Mouse (Mus musculus) adipocyte (in vitro differentiated cells): Measurements from ENCODE around the gene Cela2a.

Experiments used
- DNase-seq: peaks from one replicate; pipeline ENCODE4 v3.0.0-alpha.2; 2016; ENCODE audit warnings: low spot score

Gene Cela2a

GRCm38 (mm10) chr4:141858501-141858900 lies 32.5 kb upstream of the Cela2a start:
- no peak for DNase-seq

GRCm38 (mm10) chr4:141857422-141857930 lies 31.5 kb upstream of the Cela2a start:
- peak; percentile 66 for DNase-seq

DNA sequence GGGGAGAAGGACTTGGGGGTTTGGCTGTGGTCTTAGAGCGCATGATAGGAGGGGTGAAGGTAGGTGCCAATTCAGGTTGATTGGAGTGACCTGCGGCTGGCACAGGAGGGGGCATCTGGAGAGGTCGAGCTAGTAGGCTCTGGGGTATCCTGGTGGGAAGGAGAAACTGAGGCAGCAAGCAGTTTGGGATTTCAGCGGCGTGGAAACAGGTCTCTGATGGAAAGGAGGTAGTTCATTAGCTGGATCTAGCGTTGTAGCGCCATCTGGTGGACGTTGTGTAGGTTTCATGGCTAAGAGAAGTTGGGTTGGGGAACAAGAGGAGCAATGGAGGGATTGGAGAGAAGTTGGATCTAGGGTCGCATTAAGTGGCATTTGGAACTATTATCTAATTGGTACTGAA lies 27.5 kb upstream of the Cela2a start:
- peak; percentile 32 for DNase-seq

DNA sequence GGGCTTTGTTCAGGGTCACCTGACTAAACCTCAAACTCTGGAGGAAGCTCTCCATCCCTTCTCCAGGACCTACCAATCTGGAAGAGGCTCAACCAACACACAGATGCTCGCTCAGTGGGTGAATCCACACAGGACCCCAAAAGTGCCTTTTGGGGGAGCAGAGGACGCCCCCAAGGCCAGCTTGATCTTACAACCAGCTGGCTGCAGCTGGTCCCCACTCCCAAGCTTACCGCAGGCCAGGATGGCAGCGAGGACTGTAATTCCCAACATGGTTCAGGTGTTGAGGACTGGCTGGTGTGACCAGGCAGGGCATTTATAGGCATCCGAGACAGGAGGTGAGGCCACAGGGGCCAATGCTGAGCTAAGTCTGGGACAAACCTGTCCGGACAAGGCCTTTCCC lies 20.0 kb upstream of the Cela2a start, which contains the start of gene Ctrc:
Gene Ctrc (minus strand): TSS at position 361 of the 400 bp plus-strand sequence.
- DNase-seq: no peak

DNA sequence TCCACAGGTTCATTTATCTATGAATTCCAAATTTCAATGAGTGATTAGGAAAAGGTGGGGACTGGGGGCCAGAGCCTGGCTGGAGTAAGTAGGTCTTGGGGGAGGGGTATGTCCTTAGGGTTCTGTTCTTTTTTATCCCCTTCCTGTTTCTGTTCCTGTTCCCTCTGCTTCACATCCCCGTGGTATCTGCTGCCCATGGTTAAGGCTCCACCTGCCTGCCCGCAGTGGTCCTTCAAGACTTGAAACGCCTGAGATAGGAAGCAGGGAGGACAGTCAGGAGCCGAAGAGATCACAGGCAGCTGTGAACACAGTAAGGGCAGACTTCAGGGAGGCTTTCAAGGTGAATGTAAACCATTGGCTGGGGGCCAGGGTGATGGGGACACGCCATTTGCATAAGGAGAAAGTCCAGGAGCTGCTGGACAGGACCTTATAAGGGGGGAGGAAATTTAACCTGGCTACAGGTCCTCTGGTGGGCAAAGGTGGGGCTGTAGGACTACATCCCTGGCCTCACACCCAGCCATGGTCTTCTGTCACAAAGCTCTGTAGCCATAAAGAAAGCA lies 8.7 kb upstream of the Cela2a start:
- DNase-seq: no peak

DNA sequence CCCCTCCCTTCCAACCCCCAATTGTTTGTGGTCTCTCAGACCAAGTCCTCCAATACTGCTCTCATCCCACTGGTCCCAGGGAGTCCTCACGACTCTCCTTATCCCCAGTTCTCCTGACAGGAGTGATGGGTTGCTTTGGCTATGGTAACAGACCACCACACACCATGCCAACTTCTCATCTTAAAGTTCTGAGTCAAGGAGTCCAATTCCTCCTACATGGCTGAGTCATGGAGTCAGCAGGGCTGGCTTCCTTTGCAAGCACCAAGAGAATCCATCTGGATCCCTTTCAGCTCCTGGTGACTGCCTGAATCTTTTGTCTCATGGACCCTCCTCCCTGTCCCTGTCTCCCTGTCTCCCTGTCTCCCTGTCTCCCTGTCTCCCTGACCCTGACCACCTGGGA lies 8.0 kb upstream of the Cela2a start:
- DNase-seq: no peak

DNA sequence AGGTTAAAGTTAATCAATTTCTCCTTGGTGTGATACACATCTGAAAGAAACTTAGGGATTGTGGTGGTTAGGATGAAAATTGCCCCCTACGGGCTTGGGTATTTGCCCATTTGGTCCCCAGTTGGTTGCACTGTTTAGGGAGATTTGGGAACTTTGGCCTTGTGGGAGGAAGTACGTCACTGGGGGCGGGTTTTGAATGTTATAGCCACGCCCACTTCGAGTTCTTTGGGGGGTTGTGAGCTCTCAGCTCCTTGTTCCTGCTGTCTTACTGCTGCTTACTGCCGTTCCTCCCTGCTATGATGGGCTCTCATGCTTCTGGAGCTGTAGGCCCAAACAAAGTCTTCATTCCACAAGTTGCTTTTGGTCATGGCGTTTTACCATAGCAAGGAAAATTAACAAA lies 5.4 kb upstream of the Cela2a start:
- no peak for DNase-seq

GRCm38 (mm10) chr4:141830381-141830780 lies 4.4 kb upstream of the Cela2a start:
- DNase-seq: no peak

DNA sequence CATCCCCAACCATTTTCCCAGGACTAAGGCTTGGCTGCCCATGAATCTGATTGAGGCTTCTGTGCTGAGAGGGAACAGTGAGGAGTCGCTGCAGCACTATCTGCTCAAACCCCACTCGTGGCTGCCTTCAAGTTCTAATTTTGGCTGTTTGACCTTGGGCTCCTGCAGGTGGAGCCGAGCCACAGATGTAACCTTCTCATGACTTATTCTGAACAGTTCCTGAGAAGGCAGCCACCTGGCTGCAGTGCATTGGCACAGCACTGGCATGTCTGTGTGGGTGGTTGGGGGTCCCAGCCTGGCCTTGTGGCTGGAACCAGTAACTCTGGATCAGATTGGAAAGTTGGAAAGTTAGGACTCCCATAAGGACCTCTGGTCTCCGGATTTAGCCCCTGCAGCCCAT lies 2.2 kb upstream of the Cela2a start:
- DNase-seq: no peak

DNA sequence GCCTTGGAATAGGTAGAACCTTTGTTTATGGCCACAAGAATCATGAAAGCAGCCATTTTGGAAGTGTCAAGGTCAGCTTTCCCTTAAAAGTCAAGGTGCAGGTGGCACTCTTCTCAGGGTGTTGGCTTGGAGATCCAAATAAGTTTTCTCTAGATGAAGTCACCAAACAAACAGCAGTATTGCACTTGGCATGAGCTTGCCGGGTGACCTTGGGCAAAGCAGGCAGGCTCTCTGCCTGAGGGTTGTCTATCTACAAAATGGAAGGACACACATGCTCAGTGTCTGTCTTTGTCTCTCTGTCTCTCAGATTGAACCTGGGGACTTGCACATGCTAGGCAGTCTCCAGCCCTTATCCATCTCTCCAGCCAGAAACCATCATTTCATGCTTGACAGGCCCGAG lies 1.4 kb upstream of the Cela2a start:
- no peak for DNase-seq

DNA sequence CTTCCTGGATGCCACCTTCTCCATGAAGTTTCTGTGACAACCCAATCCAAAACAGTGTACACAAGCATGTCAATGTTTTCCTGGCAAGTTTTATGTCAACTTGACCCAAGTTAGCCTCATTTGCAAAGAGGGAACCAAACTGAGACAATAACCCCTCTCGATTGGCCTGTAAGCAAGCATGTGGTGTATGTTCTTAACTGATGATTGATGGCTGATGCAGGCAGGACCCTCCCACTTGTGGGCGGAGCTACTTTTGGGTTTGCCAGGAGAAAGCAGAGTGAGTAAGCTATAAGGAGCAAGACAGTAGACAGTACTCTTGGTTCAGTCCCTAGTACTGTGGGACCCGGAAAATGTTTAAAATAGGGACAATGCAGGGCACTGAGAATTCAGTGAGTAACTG lies 3.0 kb downstream of the Cela2a start:
- peak; percentile 18 for DNase-seq

DNA sequence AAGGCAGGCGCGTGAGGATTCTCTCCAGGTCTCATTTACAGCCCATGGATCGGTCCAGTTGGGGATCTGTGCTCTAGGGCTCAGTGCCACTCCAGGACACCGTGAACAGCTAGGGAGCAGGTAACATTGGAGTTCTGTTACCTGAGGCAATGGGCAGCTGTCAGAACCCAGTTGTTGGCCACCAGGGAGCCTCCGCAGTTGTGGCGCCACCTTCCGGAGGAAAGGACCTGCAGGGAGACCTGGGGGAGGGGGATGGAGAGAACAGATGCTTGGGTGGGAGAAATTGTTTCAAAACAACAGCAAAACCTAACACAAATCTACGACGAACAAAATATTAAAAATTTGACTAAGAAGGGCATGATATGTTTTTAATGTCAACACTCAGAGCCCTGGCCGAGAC lies 3.9 kb downstream of the Cela2a start:
- DNase-seq: no peak

GRCm38 (mm10) chr4:141821178-141821577 lies 4.8 kb downstream of the Cela2a start:
- no peak for DNase-seq

- DNase-seq: no peak
Measured at GRCm38 (mm10) chr4:141819316-141819715, 6.6 kb downstream of the Cela2a start.

DNA sequence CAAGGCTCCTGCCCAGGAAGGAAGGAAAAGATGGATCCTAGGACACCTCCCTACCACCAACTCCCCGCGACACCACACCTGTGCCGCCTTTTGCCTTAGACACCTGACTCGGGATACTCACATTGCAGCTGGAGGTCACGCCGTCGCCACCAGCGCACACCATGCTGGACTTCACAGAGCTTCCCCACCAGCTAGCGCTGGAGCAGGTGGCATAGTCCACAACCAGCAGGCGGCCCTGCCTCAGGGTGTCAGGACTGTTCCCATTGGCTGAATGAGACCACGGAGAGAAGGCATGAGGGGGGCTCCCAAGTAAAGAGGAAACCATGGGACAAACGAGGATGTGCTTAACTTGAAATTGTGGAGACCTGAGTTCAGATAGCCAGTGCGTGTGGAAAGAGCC lies 7.1 kb downstream of the Cela2a start:
- no peak for DNase-seq

- DNase-seq: no peak
Measured at GRCm38 (mm10) chr4:141817706-141818105, 8.3 kb downstream of the Cela2a start.

- no peak for DNase-seq
Measured at GRCm38 (mm10) chr4:141816776-141817655, 8.9 kb downstream of the Cela2a start.

DNA sequence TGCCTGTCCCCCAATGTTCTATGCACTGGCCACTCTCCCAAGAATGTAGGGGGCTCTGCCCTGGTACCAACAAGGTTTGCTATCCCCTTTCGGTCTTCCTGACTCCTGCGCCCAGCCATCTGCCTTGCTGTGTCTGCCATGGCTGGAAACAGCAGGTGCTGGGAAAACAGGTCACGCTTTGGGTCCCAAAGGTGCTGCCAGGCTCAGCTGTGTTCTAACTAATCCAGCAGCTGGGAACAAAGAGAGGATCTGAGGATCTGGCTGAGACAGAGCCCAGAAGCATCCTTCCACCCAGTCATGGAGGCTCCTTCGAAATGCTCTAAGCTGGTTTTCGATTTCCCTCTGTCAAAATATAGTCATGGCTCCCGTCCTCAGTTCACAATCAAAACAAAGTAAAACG lies 9.7 kb downstream of the Cela2a start:
- DNase-seq: no peak

DNA sequence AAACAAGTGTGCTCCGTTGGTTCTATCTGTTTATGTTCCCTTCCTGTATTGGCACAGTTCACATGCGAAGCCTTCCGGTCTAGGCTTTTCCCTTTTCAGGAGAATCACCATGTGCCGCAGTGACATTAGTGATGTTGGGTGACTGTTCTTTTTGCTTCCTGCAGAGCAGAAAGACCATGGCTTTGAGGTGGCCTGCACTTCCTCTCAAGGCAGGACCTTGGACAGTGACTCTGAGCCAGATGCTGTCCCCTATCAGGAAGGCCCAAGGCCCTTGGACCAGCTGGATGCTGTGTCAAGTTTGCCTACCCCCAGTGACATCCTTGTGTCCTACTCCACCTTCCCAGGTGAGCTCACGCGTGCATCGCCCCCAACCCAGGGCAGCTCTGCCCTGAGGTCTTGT lies 14.6 kb downstream of the Cela2a start:
- no peak for DNase-seq

- DNase-seq: no peak
Measured at GRCm38 (mm10) chr4:141810975-141811374, 15.0 kb downstream of the Cela2a start.

DNA sequence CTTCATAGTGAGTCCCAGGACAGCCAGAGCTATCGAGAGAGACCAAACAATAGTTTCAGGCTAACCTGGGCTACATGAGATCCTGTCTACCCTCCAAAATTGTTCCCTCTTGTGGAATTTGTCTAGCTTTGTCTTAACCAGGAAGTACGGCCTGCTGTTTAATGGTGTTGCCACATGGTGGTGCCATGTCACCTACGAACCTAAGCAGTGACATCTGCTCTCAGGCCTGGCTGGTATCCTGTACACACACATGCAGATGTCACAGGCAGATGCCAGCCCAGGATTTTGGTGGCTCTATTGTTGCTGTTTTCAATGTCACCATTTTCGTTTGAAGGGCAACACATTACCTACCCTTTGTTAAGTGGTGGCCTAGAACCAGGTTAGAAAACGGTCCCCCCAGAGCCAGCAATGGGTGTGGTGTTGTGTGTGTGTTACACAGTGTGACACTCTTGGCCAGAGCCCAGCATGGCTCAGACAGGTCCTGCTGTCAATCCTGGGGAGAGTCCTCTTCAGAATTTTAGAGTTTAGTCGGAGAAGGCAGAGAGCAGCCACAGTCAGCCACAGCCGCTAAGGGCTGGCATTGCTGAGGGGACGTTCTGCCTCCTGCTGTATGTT lies 16.0 kb downstream of the Cela2a start:
- DNase-seq: peak; percentile 37

- DNase-seq: no peak
Measured at GRCm38 (mm10) chr4:141805886-141806285, 20.1 kb downstream of the Cela2a start.

DNA sequence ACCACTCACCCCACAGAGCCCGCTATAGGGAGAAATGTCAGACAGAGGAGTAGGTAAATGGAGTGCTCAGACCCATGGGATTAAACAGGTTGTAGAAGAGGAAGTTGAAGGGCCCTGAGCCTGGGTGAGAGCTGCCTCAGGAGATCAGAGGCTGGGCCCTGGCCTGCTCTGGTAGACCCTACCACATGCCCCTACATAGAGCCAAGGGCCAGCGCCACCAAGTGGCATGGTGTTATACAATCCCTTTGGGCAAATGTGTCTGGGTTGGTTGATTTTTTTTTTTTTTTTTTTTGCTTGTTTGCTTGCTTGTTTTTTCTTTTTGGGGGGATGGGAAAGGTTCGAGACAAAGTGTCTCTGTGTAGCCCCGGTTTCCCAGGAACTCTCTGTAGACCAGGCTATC lies 21.9 kb downstream of the Cela2a start:
- DNase-seq: no peak
